Mouse (Mus musculus) adrenal gland, postnatal 4 days (tissue): ENCODE data around the gene Nceh1. TPM values are rescaled to one million over a fixed set of nuclear protein-coding genes. Genes with fewer than 3 reads are reported as not detected.

Experiments used
- DNase-seq, 2 experiments: peaks; one replicate each; pipeline ENCODE4 v3.0.0; 2021 to 2022; ENCODE audit warnings: low spot score in 2 of 2, mixed read lengths in 2 of 2
- total RNA-seq, 2 experiments: library from RNA; stranded (reverse); gene quantifications; 2 replicates each; pipeline ENCODE4 v1.2.3; 2021

The Nceh1 gene
- total RNA-seq, 2 experiments from 2014 or later, result 103 to 113 TPM

DNA sequence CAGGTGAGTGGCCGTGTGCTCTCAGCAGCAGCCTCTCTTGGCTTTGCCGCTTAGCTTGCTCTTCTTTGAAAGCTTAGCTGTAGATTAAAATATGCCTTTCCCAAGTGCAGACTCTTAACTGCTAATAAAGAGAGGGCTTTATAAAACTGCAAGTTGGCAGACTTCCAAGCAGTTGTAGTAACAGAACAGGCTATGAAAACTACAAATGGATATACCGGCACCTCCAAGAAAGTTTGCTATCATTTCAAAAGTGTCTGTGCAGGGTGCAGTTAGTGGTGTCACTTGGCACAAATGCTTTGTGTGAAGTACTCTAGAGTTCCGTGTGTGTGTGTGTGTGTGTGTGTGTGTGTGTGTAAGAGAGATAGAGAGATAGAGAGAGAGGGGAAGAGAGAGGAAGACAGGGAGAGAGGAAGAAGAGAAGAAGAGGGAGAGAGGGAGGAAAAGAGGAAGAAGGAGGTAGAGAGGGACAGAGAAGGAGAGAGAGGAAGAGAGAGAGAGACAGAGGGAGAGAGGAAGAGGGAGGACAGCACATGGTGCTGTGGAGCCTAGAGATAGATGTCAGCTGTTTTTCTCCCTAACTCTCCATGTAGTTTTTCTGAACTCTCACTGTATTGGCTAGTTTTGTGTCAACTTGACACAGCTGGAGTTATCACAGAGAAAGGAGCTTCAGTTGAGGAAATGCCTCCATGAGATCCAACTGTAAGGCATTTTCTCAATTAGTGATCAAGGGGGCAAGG lies 134.7 kb downstream of the Nceh1 start:
- DNase-seq, result no peak

- no peak for DNase-seq
Observed at GRCm38 (mm10) chr3:27319650-27320049, 136.9 kb downstream of the Nceh1 start.

- no peak for DNase-seq
Observed at GRCm38 (mm10) chr3:27320613-27321495, 138.1 kb downstream of the Nceh1 start.

GRCm38 (mm10) chr3:27322591-27322990 lies 139.8 kb downstream of the Nceh1 start:
- DNase-seq, result no peak

- DNase-seq, result no peak
Observed at GRCm38 (mm10) chr3:27323551-27323950, 140.8 kb downstream of the Nceh1 start.

- no peak for DNase-seq
Observed at GRCm38 (mm10) chr3:27326633-27327191, 143.9 kb downstream of the Nceh1 start.

GRCm38 (mm10) chr3:27330706-27331105 lies 147.9 kb downstream of the Nceh1 start:
- no peak for DNase-seq

Other genes with a start within 250 kb of the Nceh1 start
- 10 to 100 TPM; 20.6 to 26.5 TPM for gene Ect2, start 29.1 kb upstream of the Nceh1 start, total RNA-seq
- gene Tnfsf10, start 134.1 kb downstream of the Nceh1 start, total RNA-seq, result 10 to 100 TPM in 1 of 2 experiments, 1 to 10 TPM in 1; 9.3 to 10.2 TPM
- gene Ghsr, start 188.4 kb downstream of the Nceh1 start, total RNA-seq, result not detected